Mouse (Mus musculus): ENCODE measurements around the gene Gsdma. TPM values are rescaled to one million over a fixed set of nuclear protein-coding genes. Genes with fewer than 3 reads are reported as not detected.
"Not testable (repeated sequence)": the region's sequence is repeated elsewhere in the genome, so short reads cannot be mapped to it uniquely, and the experiment has no call there.

Gene Gsdma
- not detected in 2 replicates for total RNA-seq (2014; rRNA removed)
- polyA plus RNA-seq (2015; fragmentation: Nextera tagmentation; extraction: Ambion mirVana): 0.15 TPM in 1 of 2 replicates, not detected in the other

GRCm38 (mm10) chr11:98664091-98664490 is at the start of gene Gsdma:
Gene Gsdma (plus strand): TSS chr11:98664351.
- 12% methylated on average over 4 of the region's 4 CpGs for WGBS
- TF ChIP-seq CTCF (IDR thresholded peaks at IDR 0.05; ENCODE audit: low read depth): no peak
- Histone ChIP-seq H3K27me3 (ENCODE audit: insufficient read depth, low read length) (no peaks in the 10 kb centered on the region), H3K36me3 (ENCODE audit: insufficient read depth) (no peaks in the 10 kb centered on the region), H3K9me3 (ENCODE audit: low read length) (no peaks in the 10 kb centered on the region), H3K27ac (ENCODE audit: low read depth, low read length) (no peak within 1 kb of the TSS), H3K4me1 (ENCODE audit: insufficient read depth) (peaks cover 3% of the 10 kb centered on the region; the same call in 1 of the 2 replicates), H3K4me2 (ENCODE audit: low read depth) (no peak within 1 kb of the TSS), H3K9ac (no peak within 1 kb of the TSS), H3K4me3 (ENCODE audit: low read depth, low read length) (no peak within 1 kb of the TSS)
- no peak for ATAC-seq
- no peak for DNase-seq

DNA sequence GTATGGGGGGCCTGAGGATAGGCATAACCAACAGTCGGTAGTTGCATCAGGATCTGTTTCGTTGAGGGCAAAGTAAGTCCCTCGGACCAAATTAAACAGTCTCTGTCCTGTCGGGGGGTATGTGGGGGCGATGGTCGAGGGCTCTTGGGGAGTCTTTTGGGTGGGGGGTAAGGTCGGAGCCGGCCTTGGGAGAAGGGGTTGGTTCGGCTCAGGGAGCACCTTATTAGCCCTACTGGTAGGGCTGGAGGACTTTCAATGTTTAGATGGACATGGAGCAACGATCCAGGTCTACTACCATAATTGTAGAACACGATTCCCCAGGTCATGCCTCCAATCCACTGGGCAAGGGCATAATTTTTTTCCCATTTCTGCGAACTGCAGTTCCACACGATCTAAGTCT is 43.4 kb upstream of the Gsdma start:
- H3K36me3 ChIP-seq (ENCODE audit: insufficient read depth): no peaks in the 10 kb centered on the region
- no peak for DNase-seq
- no peak overlapping the region for H3K9ac ChIP-seq
- no peaks in the 10 kb centered on the region for H3K4me1 ChIP-seq (ENCODE audit: insufficient read depth)
- no peaks in the 10 kb centered on the region for H3K27me3 ChIP-seq (ENCODE audit: insufficient read depth, low read length)
- WGBS: 93% methylated on average over 13 of the region's 13 CpGs
- H3K4me2 ChIP-seq (ENCODE audit: low read depth): no peak overlapping the region
- no peaks in the 10 kb centered on the region for H3K9me3 ChIP-seq (ENCODE audit: low read length)
- H3K27ac ChIP-seq (ENCODE audit: low read depth, low read length): no peak overlapping the region
- no peak for ATAC-seq
- H3K4me3 ChIP-seq (ENCODE audit: low read depth, low read length): no peak overlapping the region
- no peak for TF ChIP-seq CTCF (IDR thresholded peaks at IDR 0.05; ENCODE audit: low read depth)

DNA sequence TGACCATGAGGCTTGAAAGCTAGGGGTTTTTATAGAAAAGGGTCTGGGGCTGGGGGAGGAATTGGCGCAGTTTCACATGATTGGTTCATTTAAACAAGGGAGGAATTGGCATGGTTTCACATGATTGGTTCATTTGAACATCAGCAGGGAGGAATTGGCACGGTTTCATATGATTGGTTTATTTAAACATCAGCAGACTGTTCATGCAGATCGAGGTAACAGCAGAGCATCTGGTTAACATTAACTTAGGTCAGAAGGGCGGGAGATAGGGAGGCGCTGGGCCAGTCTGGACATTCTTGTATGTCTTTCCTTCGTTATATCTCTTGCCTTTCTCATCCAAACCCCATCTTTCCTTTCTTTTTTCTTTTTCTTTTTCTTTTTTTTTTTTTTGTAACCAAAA is 40.2 kb upstream of the Gsdma start:
- H3K9me3 ChIP-seq (ENCODE audit: low read length); H3K9ac ChIP-seq; H3K4me3 ChIP-seq (ENCODE audit: low read depth, low read length); H3K4me1 ChIP-seq (ENCODE audit: insufficient read depth); ATAC-seq; H3K4me2 ChIP-seq (ENCODE audit: low read depth); H3K27me3 ChIP-seq (ENCODE audit: insufficient read depth, low read length); H3K27ac ChIP-seq (ENCODE audit: low read depth, low read length); H3K36me3 ChIP-seq (ENCODE audit: insufficient read depth); DNase-seq: not testable (repeated sequence)
- 81% methylated on average over 6 of the region's 6 CpGs for WGBS

GRCm38 (mm10) chr11:98624381-98624780 is 39.8 kb upstream of the Gsdma start:
- not testable (repeated sequence) for H3K4me2 ChIP-seq (ENCODE audit: low read depth); H3K36me3 ChIP-seq (ENCODE audit: insufficient read depth); H3K4me3 ChIP-seq (ENCODE audit: low read depth, low read length); DNase-seq; H3K9me3 ChIP-seq (ENCODE audit: low read length); H3K9ac ChIP-seq; ATAC-seq; H3K4me1 ChIP-seq (ENCODE audit: insufficient read depth); H3K27me3 ChIP-seq (ENCODE audit: insufficient read depth, low read length); H3K27ac ChIP-seq (ENCODE audit: low read depth, low read length)
- WGBS: 95% methylated on average over 2 of the region's 2 CpGs

- no peak within 1 kb of the TSS for H3K27ac ChIP-seq (ENCODE audit: low read depth, low read length)
- no peak for ATAC-seq
- no peaks in the 10 kb centered on the region for H3K4me1 ChIP-seq (ENCODE audit: insufficient read depth)
- DNase-seq: no peak
- WGBS: 89% methylated on average over 10 of the region's 10 CpGs
- no peaks in the 10 kb centered on the region for H3K36me3 ChIP-seq (ENCODE audit: insufficient read depth)
- no peak for TF ChIP-seq CTCF (IDR thresholded peaks at IDR 0.05; ENCODE audit: low read depth)
- H3K9ac ChIP-seq: no peak within 1 kb of the TSS
- H3K4me2 ChIP-seq (ENCODE audit: low read depth): no peak within 1 kb of the TSS
- H3K9me3 ChIP-seq (ENCODE audit: low read length): no peaks in the 10 kb centered on the region
- no peaks in the 10 kb centered on the region for H3K27me3 ChIP-seq (ENCODE audit: insufficient read depth, low read length)
- no peak within 1 kb of the TSS for H3K4me3 ChIP-seq (ENCODE audit: low read depth, low read length)
Measured at GRCm38 (mm10) chr11:98625611-98626410, 38.3 kb upstream of the Gsdma start, which contains the start of the genes Gm12355 and Gsdma3. Gene Gm12355 (minus strand): TSS chr11:98625661. Gene Gsdma3 (plus strand): TSS chr11:98626360.

GRCm38 (mm10) chr11:98628706-98629105 is 35.4 kb upstream of the Gsdma start:
- Histone ChIP-seq H3K27me3 (ENCODE audit: insufficient read depth, low read length) (no peaks in the 10 kb centered on the region), H3K4me2 (ENCODE audit: low read depth) (no peak overlapping the region), H3K36me3 (ENCODE audit: insufficient read depth) (no peaks in the 10 kb centered on the region), H3K4me1 (ENCODE audit: insufficient read depth) (no peaks in the 10 kb centered on the region), H3K4me3 (ENCODE audit: low read depth, low read length) (no peak overlapping the region), H3K9me3 (ENCODE audit: low read length) (no peaks in the 10 kb centered on the region), H3K27ac (ENCODE audit: low read depth, low read length) (no peak overlapping the region), H3K9ac (no peak overlapping the region)
- 95% methylated on average over 3 of the region's 3 CpGs for WGBS
- DNase-seq: no peak
- ATAC-seq: no peak
- TF ChIP-seq CTCF (IDR thresholded peaks at IDR 0.05; ENCODE audit: low read depth): no peak

DNA sequence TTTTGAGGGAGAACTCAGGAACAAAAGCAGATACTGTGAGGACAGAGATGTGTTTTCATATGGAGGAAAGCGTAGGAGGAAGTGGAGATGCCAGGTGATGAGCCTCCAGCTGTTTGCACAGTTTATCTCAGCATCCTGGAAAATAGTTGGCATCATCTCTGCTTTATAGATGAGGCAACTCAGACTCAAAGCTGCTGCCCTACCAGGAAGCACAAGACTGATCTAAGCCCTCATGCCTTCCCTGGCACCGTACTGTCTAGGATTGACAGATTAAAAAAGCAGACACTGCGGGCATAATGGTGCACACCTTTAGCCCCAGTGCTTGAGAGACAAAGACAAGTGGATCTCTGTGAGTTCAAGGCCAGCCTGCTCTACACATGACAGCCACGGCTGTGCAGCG is 33.5 kb upstream of the Gsdma start:
- Histone ChIP-seq H3K9ac (no peak overlapping the region), H3K4me2 (ENCODE audit: low read depth) (no peak overlapping the region), H3K9me3 (ENCODE audit: low read length) (no peaks in the 10 kb centered on the region), H3K4me1 (ENCODE audit: insufficient read depth) (no peaks in the 10 kb centered on the region), H3K27me3 (ENCODE audit: insufficient read depth, low read length) (no peaks in the 10 kb centered on the region), H3K4me3 (ENCODE audit: low read depth, low read length) (no peak overlapping the region), H3K36me3 (ENCODE audit: insufficient read depth) (no peaks in the 10 kb centered on the region), H3K27ac (ENCODE audit: low read depth, low read length) (no peak overlapping the region)
- 90% methylated on average over 5 of the region's 5 CpGs for WGBS
- no peak for TF ChIP-seq CTCF (IDR thresholded peaks at IDR 0.05; ENCODE audit: low read depth)
- no peak for ATAC-seq
- DNase-seq: no peak
